17 mouse cellular contexts compared by ENCODE assay signal in the genomic region with DNA sequence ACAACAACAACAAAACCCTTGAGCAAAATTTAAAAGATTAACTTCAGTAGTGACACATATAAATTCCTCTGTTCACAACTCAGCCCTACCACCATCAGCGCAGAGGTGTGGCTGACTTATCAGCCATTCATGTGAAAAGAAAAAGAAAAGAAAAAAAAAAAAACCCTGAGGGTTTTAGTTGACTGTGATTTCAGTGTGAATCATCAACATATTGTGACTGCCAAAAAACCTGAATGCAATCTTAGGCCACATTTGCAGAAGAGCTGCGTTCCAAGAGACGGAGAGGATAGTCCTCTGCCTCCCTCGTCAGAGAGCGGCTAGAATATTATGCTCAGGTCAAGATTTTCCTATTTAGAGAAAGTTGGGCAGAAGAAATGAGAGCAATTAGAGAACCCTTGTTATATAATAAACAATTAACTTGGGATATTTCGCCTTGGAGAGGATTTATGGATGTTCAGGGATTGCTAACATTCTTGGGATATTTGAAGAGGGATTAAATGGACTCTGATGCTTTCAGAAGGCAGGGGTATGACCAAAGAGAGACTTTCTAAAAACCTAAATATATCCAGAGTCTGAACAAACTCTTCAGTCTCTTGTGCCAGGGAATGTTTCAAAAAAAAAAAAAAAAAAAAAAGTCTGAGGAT. TPM values are rescaled to one million over a fixed set of nuclear protein-coding genes. Genes with fewer than 3 reads are reported as not detected.
DNase-seq lines count a peak whose midpoint lies in the region; ATAC-seq and TF ChIP-seq lines count a peak whose summit lies in the region.
"Had no signal": no experiment of that assay in that cellular context is flagged by ENCODE, and none has a peak within 500 bp of the region (broad histone marks: within the 10 kb centered on the region; RNA-seq: fewer than 3 reads in every experiment).

No protein-coding gene starts in this region.

- no peak overlapping the region for H3K4me2 ChIP-seq in kidney, postnatal 0 days (ENCODE audit: low read length)
- no peak overlapping the region for H3K4me2 ChIP-seq in stomach, postnatal 0 days (replicated peaks; ENCODE audit: low read depth)
- H3K4me2 ChIP-seq: hindbrain, embryonic 15.5 days; limb, embryonic 13.5 days; midbrain, embryonic 13.5 days had no signal

- peak; percentile 90 for ATAC-seq in frontal cortex, adult (ENCODE audit: low TSS enrichment)
- no peak for ATAC-seq in kidney, postnatal 0 days (replicated peaks; ENCODE audit: low FRiP score, low read depth)
- no peak for ATAC-seq in stomach, postnatal 0 days (ENCODE audit: low FRiP score, low TSS enrichment)
- ATAC-seq: activated CD4-positive, CD25-positive, alpha-beta regulatory T cell, adult 4 months; CD4-positive, CD25-positive, alpha-beta regulatory T cell, adult 4 months; liver, postnatal 0 days; midbrain, embryonic 13.5 days had no signal

- no peak for TF ChIP-seq CTCF in kidney, postnatal 0 days (IDR thresholded peaks at IDR 0.05; ENCODE audit: low read depth)
- no peak for TF ChIP-seq CTCF in stomach, postnatal 0 days (IDR thresholded peaks at IDR 0.05; ENCODE audit: low read depth)

- H3K9me3 ChIP-seq in kidney, postnatal 0 days (replicated peaks; ENCODE audit: low read length) = no peaks in the 10 kb centered on the region
- no peaks in the 10 kb centered on the region for H3K9me3 ChIP-seq in stomach, postnatal 0 days (ENCODE audit: control insufficient read depth, low read length)
- H3K9me3 ChIP-seq: embryonic facial prominence, embryonic 10.5 days; hindbrain, embryonic 15.5 days; midbrain, embryonic 13.5 days had no signal

- no peaks in the 10 kb centered on the region for H3K36me3 ChIP-seq in kidney, postnatal 0 days (ENCODE audit: insufficient read depth, low read length)
- H3K36me3 ChIP-seq in stomach, postnatal 0 days (ENCODE audit: control insufficient read depth, insufficient read depth, low read length) = no peaks in the 10 kb centered on the region
- H3K36me3 ChIP-seq: embryonic facial prominence, embryonic 10.5 days; hindbrain, embryonic 15.5 days; limb, embryonic 13.5 days had no signal

- no peak overlapping the region for H3K27ac ChIP-seq in kidney, postnatal 0 days
- H3K27ac ChIP-seq in stomach, postnatal 0 days (replicated peaks) = 0 out of 2 replicates have a peak overlapping the region, but pooled peaks have one; percentile 0
- H3K27ac ChIP-seq: embryonic facial prominence, embryonic 10.5 days; hindbrain, embryonic 15.5 days; limb, embryonic 13.5 days; midbrain, embryonic 13.5 days had no signal

- no peaks in the 10 kb centered on the region for H3K27me3 ChIP-seq in kidney, postnatal 0 days (ENCODE audit: insufficient read depth, low read length)
- H3K27me3 ChIP-seq in stomach, postnatal 0 days (ENCODE audit: control insufficient read depth, insufficient read depth, low read length) = no peaks in the 10 kb centered on the region
- H3K27me3 ChIP-seq: hindbrain, embryonic 15.5 days; limb, embryonic 13.5 days; midbrain, embryonic 13.5 days had no signal

- H3K9ac ChIP-seq in kidney, postnatal 0 days (ENCODE audit: low read depth, low read length) = no peak overlapping the region
- H3K9ac ChIP-seq in stomach, postnatal 0 days (ENCODE audit: low read length) = no peak overlapping the region
- H3K9ac ChIP-seq: hindbrain, embryonic 15.5 days; limb, embryonic 13.5 days; liver, postnatal 0 days; midbrain, embryonic 13.5 days had no signal

- no peak for DNase-seq in frontal cortex, postnatal 25 days (ENCODE audit: low spot score in 2 of 2)
- DNase-seq in kidney, postnatal 0 days (ENCODE audit: low spot score) = peak; percentile 60
- DNase-seq in kidney, adult 11 months = no peak
- peak; percentile 94 for DNase-seq in Muller cell, postnatal 12 days (ENCODE audit: inconsistent ontology term)
- no peak for DNase-seq in stomach, postnatal 0 days (ENCODE audit: low spot score)
- DNase-seq in c-Kit-positive CD71-positive TER-119-positive erythroid progenitor cells, embryonic 14.5 days (ENCODE audit: low spot score) = no peak
- DNase-seq: cerebellum, postnatal 10 days; heart, postnatal 14 days; liver, postnatal 0 days; lung, postnatal 4 days had no signal

- TF ChIP-seq EP300 in stomach, postnatal 0 days (optimal IDR thresholded peaks at IDR 0.05) = no peak

- no peaks in the 10 kb centered on the region for H3K4me1 ChIP-seq in kidney, postnatal 0 days (replicated peaks; ENCODE audit: insufficient read depth, low read length)
- no peaks in the 10 kb centered on the region for H3K4me1 ChIP-seq in stomach, postnatal 0 days (replicated peaks; ENCODE audit: control insufficient read depth, insufficient read depth)
- H3K4me1 ChIP-seq: hindbrain, embryonic 15.5 days; midbrain, embryonic 13.5 days had no signal

- WGBS in kidney, postnatal 0 days = 60% methylated on average over 6 of the region's 6 CpGs
- 31% methylated on average over 6 of the region's 6 CpGs for WGBS in stomach, postnatal 0 days

- no peak overlapping the region for H3K4me3 ChIP-seq in kidney, postnatal 0 days (replicated peaks; ENCODE audit: low read depth, low read length)
- no peak overlapping the region for H3K4me3 ChIP-seq in stomach, postnatal 0 days (ENCODE audit: low read depth, low read length)
- H3K4me3 ChIP-seq: embryonic facial prominence, embryonic 10.5 days; hindbrain, embryonic 15.5 days; limb, embryonic 13.5 days; midbrain, embryonic 13.5 days had no signal

RNA-seq across cellular contexts. Expression of gene Ntn4, which starts 21.0 kb away (rescaled TPM):
- polyA plus RNA-seq in kidney, postnatal 0 days (2015; fragmentation: Nextera tagmentation; extraction: Ambion mirVana) = 1.1 and 1.4 TPM in 2 replicates
- polyA plus RNA-seq in stomach, postnatal 0 days (2015; fragmentation: Nextera tagmentation; extraction: Ambion mirVana) = 0.76 and 0.81 TPM in 2 replicates

Comparison
In these comparisons a context has a peak if more than half of its experiments do, and no peak if none do; other contexts are left out.
1. DNase-seq: peak in kidney, postnatal 0 days (single experiment) and Muller cell, postnatal 12 days (single experiment); none in frontal cortex, postnatal 25 days (0 of 2), kidney, adult 11 months (single experiment), stomach, postnatal 0 days (single experiment) and c-Kit-positive CD71-positive TER-119-positive erythroid progenitor cells, embryonic 14.5 days (single experiment).